Mouse (Mus musculus) erythroblast, embryonic 14.5 days (primary cell): Measurements from ENCODE around the gene Pparg. TPM values are rescaled to one million over a fixed set of nuclear protein-coding genes. Genes with fewer than 3 reads are reported as not detected.

ENCODE experiments used
- H3K27me3 ChIP-seq: 2 replicates; pipeline ENCODE4 v1.6.1; 2012; ENCODE audit warnings: inconsistent platforms; ENCODE audit not compliant: control insufficient read depth
- H3K36me3 ChIP-seq: 2 replicates; pipeline ENCODE4 v1.6.1; 2012; ENCODE audit warnings: mild to moderate bottlenecking, inconsistent platforms; ENCODE audit not compliant: control insufficient read depth
- H3K4me1 ChIP-seq: 2 replicates; pipeline ENCODE4 v1.6.1; 2012; ENCODE audit warnings: inconsistent platforms; ENCODE audit not compliant: control insufficient read depth
- H3K4me3 ChIP-seq: replicated peaks from 2 replicates; pipeline ENCODE3; 2012; ENCODE audit warnings: moderate library complexity, mild to moderate bottlenecking, inconsistent platforms
- H3K9me3 ChIP-seq: 2 replicates; pipeline ENCODE4 v1.6.1; 2012; ENCODE audit warnings: low read length, inconsistent platforms, mixed read lengths; ENCODE audit not compliant: control insufficient read depth
- GATA1 ChIP-seq: IDR thresholded peaks from 2 replicates; pipeline ENCODE4 v1.6.1; 2012; ENCODE audit warnings: low read length, inconsistent platforms, mixed read lengths
- TAL1 ChIP-seq: IDR thresholded peaks from 3 replicates; pipeline ENCODE4 v1.6.1; 2012; ENCODE audit warnings: low read length, inconsistent platforms, mixed read lengths
- polyA plus RNA-seq: library from polyadenylated mRNA; stranded (reverse); fragments of >175 nt; gene quantifications from 2 replicates; pipeline ENCODE4 v1.2.3, GENCODE M21; 2012

Pparg gene
- not detected in 2 replicates for polyA plus RNA-seq

DNA sequence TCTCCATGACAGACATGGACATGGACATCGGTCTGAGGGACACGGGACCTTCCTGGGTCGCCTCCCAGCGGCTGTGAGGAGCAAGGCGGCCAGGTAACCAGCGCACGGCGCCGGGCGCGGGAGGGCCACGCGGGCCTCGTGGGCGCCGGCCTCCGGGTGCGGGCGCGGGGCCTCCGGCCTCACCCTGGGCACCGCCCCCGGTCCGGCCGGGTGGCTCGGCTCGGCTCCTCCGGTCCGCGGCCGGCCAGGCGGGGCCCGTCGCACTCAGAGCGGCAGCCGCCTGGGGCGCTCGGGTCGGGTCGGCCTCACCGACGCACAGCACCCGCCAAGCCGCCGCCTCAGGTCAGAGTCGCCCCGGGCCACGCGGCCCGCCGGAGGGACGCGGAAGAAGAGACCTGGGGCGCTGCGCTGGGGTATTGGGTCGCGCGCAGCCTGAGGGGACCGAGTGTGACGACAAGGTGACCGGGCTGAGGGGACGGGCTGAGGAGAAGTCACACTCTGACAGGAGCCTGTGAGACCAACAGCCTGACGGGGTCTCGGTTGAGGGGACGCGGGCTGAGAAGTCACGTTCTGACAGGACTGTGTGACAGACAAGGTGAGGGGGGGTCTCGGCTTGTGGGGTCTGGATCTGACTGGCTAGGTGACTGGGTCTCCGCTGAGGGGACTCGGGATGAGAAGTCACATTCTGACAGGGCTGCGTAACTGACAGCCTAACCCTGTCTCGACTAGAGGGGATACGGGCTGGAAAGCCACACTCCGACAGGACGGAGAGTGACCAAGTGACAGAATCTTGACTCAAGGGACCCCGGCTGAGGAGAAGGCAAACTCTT is at the start of gene Pparg:
TSS of gene Pparg (plus strand) at position 176 of the 830 bp plus-strand sequence.
- Histone ChIP-seq H3K9me3 (peaks cover 7% of the 10 kb centered on the region; the same call in 1 of the 2 replicates), H3K27me3 (peaks cover 44% of the 10 kb centered on the region), H3K4me1 (peaks cover 4% of the 10 kb centered on the region), H3K4me3 (peak within 1 kb of the TSS; percentile 43), H3K36me3 (no peaks in the 10 kb centered on the region)
- no peak for TF ChIP-seq TAL1
- TF ChIP-seq GATA1: no peak

DNA sequence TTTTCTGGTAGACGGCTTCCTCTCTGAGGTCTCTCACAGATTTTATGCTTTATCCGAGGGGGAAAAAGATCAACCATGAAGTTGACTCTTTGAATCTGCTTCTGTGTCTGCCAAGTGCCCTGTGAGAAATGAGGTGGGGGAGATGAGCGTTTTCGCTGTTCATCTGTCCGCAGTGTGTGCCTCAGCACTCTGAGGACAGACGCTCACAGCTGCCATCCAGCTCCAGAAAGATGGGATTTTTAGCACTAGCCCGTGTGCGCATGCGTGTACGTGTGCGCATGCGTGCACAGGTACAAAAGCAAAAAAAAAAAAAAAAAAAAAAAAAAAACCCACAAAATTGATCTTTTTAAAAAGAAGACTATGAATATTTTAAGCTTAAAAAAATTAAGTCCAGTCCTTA is 48.0 kb upstream of the Pparg start:
- H3K36me3 ChIP-seq: no peaks in the 10 kb centered on the region
- H3K9me3 ChIP-seq: no peaks in the 10 kb centered on the region
- no peak overlapping the region for H3K4me3 ChIP-seq
- H3K4me1 ChIP-seq: no peaks in the 10 kb centered on the region
- no peaks in the 10 kb centered on the region for H3K27me3 ChIP-seq
- TF ChIP-seq GATA1 (no peak), TAL1 (no peak)

DNA sequence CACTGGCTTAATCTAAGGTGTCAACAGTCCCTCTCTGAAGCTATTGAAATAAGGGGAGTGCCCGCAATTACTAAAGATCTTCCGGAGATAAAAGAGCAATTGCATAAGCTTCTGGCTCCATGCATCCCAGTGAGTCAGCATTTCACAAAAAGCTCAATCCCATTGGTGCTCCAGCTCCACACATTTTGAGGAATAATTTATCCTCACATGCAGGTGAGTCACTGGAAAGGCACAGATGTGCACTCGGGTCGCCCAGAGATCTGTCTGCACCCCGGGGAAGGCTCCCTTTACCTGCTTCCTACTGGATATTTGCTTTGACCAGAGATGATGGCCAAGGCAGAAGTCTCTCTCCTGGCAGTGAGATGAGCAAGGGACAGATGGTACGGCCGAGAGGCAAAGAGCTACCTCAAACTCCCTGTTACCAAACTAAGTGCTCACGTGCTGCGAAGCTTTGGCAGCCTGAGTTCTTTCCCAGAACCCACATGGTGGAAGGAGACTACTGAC is 47.5 kb upstream of the Pparg start:
- no peaks in the 10 kb centered on the region for H3K27me3 ChIP-seq
- H3K4me3 ChIP-seq: no peak overlapping the region
- TF ChIP-seq TAL1 (no peak), GATA1 (no peak)
- no peaks in the 10 kb centered on the region for H3K9me3 ChIP-seq
- H3K36me3 ChIP-seq: no peaks in the 10 kb centered on the region
- H3K4me1 ChIP-seq: no peaks in the 10 kb centered on the region

DNA sequence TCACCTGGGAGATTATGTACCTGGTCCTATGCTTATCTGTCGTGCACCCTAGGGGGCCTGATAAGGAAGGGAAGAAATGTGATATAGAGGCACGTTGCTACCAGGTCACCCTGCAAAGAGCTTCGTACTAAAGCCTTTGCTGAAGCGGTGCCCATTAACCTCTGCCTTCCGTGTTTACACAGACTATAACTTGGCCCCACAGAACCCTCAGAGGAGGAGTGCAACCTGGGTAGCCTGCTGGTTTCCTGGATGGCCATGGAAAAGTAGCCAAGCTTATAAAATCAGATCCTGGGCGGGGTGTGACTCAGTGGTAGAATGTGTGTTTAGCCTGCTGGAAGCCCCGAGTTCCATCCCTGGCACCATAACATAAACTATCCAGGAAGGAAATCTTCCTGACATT is 46.8 kb upstream of the Pparg start:
- no peaks in the 10 kb centered on the region for H3K27me3 ChIP-seq
- no peaks in the 10 kb centered on the region for H3K36me3 ChIP-seq
- H3K4me1 ChIP-seq: no peaks in the 10 kb centered on the region
- no peaks in the 10 kb centered on the region for H3K9me3 ChIP-seq
- TF ChIP-seq TAL1: no peak
- TF ChIP-seq GATA1: no peak
- no peak overlapping the region for H3K4me3 ChIP-seq

DNA sequence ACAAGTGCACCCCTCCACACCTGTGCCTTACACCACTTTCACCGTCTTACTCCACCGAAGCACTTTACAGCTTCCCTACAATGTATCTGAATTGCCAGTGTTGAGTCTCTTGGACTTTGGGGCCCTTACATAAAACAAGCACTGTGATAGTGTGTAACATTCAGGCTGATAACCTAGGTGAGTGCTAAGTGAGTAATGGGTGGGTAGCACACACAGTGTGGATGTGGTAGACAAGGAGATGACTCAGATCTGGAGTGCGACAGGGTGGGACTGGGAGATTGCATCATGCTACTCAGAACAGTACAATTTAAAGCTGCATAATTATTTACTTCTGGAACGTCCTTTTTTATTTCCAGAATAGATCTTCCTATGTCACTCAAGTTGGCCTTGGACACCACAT is 45.0 kb upstream of the Pparg start:
- Histone ChIP-seq H3K4me3 (no peak overlapping the region), H3K27me3 (no peaks in the 10 kb centered on the region), H3K4me1 (no peaks in the 10 kb centered on the region), H3K9me3 (no peaks in the 10 kb centered on the region), H3K36me3 (no peaks in the 10 kb centered on the region)
- TF ChIP-seq TAL1: no peak
- TF ChIP-seq GATA1: no peak

DNA sequence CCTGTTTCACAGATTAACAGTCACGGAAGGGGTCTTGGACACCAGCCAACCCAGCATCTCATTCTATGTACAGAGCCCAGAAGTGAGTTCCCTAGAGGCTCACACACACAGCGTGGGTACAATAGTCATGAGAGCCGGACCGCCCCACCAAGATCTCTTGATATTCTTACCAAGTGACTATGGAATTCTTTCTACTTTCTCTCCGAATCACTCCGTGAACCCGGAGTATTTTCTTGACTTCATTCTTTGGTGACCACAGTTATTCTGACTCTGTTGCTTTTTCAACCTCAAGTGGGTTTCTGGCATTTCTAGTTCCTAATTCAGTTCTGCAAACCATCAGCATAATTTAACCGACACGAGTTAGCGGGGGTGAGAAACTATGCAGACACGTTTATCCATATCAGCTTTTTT is 43.9 kb upstream of the Pparg start:
- H3K4me1 ChIP-seq: no peaks in the 10 kb centered on the region
- H3K27me3 ChIP-seq: no peaks in the 10 kb centered on the region
- no peak overlapping the region for H3K4me3 ChIP-seq
- H3K36me3 ChIP-seq: no peaks in the 10 kb centered on the region
- TF ChIP-seq TAL1 (no peak), GATA1 (no peak)
- no peaks in the 10 kb centered on the region for H3K9me3 ChIP-seq

DNA sequence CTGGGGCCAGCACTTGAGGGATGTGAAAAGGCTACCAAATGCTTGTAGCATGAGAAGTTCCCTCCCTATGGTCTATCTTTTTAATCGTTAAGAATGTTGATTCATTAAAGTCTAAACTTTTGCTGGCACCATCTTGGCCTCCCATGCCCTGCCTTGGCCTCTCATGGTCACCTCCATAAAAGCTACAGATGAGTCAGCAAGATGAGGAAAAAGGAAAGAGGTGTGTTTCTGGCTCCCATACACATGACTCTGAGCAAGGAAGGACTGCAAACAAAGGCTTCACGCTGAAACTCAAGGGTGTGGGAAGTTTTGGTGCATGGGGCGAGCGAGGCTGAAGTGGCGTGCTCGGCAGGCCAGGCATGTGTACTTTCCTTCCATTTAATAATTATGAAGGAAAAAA is 41.9 kb upstream of the Pparg start:
- TF ChIP-seq TAL1 (no peak), GATA1 (no peak)
- Histone ChIP-seq H3K4me1 (no peaks in the 10 kb centered on the region), H3K9me3 (no peaks in the 10 kb centered on the region), H3K4me3 (no peak overlapping the region), H3K36me3 (no peaks in the 10 kb centered on the region), H3K27me3 (no peaks in the 10 kb centered on the region)

DNA sequence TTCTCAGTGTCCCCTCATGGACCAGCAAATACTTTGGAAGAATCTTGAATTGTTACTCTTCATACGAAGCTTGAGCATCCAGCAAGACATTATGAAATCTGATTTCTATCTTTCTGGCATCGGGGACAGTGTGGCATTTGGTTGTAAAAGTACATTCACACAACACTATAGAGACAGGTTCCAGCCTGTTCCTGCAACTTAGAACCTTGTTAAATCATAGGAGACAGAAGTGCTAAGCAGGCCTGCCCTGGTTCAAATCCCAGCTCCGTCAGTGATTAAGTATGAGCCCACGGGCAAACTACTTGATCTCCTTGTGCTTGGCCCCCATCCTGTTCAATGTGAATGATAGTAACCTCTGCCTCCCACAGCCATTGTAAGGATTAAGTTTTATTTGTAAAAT is 41.1 kb upstream of the Pparg start:
- no peaks in the 10 kb centered on the region for H3K27me3 ChIP-seq
- TF ChIP-seq TAL1 (no peak), GATA1 (no peak)
- H3K9me3 ChIP-seq: no peaks in the 10 kb centered on the region
- no peaks in the 10 kb centered on the region for H3K4me1 ChIP-seq
- H3K36me3 ChIP-seq: no peaks in the 10 kb centered on the region
- H3K4me3 ChIP-seq: no peak overlapping the region

DNA sequence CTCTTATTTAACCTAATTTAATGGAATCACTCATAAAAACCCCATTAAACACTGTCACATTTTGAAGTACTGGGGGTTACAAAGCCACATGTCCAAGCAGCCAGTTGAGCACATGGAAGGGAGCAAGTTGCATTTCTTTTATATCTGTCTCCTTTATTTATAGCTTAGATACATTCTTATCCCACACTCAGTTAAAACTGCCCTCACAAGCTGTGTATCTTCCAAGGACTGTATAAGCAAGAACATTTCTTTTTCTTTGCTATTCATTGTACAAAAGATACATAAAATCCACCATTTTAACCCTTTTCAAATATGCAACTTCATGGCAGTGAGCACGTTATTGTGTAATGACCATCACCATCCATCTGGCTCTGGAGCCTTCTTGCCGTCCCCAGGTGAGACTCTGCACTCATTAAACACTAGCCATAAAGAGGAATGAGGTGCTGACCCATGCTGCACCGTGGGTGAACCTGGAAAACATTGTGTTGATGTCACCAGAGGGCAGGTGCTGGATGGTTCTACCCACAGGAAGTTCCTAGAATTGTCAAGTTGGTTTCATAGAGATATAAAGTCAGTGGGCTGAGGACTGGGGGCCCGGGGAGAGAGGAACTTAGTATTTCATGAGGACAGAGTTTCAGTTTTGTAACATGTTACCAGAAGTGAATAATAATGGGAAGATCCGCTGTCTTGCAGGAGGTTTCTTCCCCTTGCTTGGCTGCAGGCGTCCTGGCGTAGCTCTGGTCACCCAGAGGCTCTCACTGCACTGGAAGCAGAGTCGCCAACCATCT is 39.6 kb upstream of the Pparg start:
- no peaks in the 10 kb centered on the region for H3K4me1 ChIP-seq
- no peaks in the 10 kb centered on the region for H3K9me3 ChIP-seq
- no peaks in the 10 kb centered on the region for H3K27me3 ChIP-seq
- no peak overlapping the region for H3K4me3 ChIP-seq
- no peak for TF ChIP-seq GATA1
- no peak for TF ChIP-seq TAL1
- no peaks in the 10 kb centered on the region for H3K36me3 ChIP-seq
